Mouse (Mus musculus) cerebellum, adult (tissue): ENCODE data around the gene Fgf7.
A peak's percentile ranks its signal among the peaks of the same experiment; 100 is the strongest.

Experiments
- ATAC-seq: cut with Nextera tagmentation; 2 replicates; pipeline ENCODE4 v1.9.2; 2017; ENCODE audit warnings: mild to moderate bottlenecking, moderate library complexity, mixed read lengths; ENCODE audit not compliant: insufficient number of reproducible peaks, low FRiP score, low TSS enrichment

Gene Fgf7

DNA sequence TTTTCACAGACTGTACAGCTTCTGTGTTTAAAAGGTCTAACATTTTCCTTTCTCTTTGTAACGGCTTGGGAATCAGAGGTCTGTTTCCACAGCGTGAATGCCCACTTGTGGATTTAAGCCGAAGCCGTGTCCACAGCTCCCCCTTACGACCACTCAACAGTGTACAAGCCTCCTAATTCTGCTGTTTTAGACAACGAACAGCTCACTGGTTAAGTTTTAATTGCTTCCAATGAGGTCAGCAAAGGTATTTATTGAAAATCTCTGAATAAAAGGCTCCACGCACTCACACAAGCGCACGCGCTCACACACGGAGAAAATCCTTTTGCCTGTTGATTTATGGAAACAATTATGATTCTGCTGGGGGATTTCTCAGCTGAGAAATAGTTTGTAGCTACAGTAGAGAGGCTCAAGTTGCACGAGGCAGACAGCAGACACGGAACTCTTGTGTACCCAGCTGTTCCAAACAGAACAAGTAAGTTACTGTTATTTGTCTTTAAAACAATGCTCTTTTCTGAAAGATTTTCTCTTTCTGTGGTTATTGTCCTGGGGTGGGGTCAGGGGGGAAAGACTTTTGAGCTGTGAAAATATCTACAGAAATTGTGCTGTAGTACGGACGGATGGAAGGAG is at the start of gene Fgf7:
Fgf7 (plus strand) TSS at position 280 of the 627 bp plus-strand sequence.
- no peak for ATAC-seq

DNA sequence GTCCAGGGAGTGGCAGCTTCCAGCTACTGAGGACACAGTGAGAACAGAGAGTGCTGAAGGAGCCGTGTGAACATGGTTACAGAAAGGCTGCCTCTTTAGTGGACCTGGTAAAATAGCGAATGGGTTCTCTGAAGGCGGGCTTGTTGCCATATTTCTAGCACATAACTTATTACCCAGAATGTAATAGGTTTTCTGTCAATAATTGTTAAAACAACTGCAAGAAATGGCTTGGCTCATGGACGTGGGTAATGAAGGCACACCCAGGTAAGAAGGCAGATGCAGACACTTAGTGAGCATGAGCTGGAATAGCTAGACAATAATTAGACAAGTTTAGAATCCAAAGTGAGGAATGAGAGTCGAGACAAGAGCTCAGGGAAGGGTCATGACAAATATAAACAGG is 32.2 kb upstream of the Fgf7 start:
- ATAC-seq: no peak

DNA sequence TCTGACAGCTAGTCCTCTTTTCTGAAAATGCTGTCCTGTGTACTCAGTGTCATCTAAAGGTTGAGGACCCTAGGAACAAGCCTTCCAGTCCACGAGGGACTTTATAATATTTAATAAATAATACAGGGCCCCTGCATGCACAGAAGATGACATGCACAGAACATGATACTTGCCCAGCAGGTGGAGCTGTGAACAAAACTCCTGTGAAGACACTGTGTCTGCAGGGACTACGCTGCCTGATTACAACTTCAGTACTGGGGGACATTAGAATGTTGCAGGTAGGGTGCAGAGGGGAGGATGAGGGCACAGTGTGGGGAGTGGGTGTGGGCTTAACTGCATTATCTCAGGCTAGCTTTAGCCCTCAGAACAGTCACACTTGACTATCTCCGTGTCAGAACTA is 28.4 kb upstream of the Fgf7 start:
- peak; percentile 20; the same call in 1 of the 2 replicates for ATAC-seq

DNA sequence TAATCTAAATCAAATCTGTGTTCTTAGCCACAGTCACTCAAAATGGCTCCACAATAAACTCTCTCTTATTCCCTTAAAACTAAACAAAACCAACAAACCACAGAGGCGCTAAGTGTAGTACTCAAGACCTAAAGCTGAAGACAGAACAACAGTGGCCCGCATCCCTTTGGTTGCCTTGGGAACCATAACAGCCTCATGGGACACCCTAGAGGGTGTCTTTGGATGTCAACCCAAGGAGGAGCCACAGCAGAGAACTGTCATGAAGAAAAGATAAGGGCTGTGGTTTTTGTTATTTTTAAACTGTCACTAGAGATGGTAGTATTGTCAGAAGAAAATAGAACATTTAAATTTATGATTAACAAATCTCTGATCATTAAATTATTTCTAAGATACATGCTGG is 27.7 kb upstream of the Fgf7 start:
- no peak for ATAC-seq

DNA sequence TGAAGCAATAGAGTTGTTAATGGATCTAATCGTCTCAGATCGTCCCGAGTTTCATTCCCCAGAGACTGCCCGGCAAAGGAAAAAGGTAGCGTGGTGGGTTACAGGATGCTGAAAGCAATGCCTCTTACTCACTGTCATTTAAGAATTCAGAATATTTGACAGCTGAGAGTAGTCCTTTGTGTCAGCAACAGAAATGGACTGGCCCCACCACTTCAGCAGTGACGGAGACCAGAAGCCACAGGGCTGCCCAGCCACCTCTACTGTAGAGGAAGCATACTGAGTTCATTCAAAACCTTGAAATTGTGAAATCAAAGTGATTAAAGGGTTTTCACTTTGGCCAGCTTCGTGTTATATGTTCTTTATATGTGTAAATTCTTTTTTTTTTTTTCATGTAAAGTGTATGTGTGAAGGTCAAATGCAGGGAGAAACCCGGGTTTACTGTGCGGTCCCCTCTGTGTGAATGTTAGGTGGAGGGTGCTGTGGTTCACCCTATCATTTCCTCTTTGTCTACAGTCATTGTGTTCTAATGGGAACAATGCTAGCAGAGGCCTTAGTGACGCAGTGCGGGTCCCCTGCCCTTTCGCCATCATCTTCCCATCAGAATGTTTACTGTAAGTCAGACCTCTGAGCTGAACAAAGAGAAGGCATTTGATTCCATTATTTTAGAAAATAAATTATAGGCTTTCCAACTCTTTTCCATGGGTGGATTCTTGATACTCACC is 19.3 kb upstream of the Fgf7 start:
- ATAC-seq: no peak

DNA sequence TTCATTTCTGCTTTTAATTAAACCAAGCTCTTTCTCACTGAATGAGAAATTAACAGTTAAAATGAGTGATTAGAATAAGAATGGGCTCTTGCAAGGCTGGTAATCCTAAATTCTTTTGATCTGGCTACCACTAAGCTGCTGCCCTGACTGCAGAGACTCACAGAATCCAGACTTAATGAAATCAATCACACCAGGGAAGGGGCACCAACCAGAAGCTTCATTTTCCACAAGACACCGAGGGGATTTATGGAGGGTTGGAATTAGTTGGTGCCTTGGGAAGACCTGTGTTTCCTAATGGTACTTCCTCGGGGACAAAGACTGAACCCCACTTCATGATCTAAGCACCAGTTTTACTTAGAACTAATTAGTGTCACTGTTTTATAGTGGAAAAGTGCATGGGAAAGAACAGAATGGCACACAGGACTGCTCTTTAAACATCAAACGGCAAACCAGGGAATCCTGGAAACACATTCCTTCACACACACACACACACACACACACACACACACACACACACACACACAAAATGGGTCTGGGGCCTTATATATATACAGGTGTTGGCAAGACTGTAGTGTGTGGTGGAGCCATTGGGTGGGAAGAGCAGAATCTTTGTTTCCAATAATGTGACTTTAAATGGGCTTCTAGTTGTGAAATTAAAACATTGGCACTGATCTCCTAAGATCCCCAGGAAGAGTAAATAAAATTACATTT is 18.5 kb upstream of the Fgf7 start:
- ATAC-seq: no peak

DNA sequence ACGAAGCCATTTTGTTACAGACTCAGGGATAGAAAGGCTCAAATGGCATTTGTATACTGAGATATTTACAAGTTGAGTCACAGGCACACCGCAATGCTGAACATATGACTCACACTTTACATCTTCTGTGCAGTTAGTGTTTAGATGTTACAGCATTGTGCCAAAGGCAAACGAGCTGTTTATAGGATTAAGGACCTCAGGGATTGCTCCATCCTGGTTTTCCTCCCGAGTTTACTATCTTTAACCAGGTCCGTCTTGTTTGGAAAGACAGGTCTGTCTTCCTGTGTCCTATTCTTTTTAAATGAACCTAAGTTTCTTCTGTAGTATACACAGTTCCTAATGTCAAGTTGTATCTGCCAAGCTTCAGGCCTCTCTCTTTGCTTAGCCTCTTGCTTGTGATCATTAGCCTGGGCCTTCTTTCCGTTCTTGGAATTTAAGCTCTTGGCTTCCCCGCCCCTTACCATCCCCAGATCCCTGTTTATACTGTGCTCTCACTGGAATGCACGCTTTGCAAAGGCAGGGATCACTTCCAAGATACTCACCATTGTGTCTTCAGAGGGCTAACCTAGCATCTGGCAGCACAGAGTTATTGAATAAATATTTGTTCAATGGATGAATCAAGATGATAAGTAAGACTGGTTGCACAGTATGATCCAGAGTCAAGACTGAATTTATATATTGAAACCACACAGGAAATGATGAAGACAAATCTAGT is 3.1 kb upstream of the Fgf7 start:
- ATAC-seq: no peak

DNA sequence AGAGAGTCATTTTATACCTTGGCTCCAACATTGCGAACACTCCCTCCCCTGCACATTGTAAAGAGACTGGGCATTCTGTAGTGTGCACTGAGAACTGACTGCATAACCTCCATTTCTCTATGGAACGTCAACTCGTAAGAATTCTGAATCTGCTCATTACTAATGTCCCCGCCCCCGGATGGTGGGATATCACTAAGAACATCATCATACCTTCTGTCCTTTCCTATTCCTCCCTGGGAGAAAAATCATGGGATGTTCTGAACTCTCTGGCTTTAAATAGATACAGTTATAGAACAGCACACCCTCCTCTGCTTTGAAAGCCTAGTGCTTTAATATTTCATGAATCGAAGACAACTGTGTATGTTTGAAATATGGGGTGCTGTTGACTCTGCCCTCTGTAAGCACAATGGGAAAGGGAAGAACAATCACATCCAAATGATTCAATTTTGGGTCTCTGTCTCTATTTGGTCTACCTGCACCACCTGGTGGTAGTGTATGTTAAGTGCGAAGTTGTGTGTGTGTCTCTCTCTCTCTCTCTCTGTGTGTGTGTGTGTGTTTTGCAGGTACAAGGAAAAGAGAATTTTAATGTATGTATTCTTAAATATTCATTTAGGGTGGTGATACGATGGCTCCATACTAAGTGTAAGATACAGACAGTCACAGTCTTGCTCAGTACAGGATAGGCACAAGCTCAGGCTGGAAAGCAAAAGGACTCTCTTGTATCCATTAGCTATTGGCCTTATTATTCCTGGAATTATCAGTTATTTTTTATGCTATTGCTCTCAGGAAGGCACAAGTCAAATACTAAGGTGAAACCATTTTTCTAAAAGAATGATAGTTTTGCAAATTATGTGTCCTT is 1.1 kb upstream of the Fgf7 start:
- ATAC-seq: no peak

DNA sequence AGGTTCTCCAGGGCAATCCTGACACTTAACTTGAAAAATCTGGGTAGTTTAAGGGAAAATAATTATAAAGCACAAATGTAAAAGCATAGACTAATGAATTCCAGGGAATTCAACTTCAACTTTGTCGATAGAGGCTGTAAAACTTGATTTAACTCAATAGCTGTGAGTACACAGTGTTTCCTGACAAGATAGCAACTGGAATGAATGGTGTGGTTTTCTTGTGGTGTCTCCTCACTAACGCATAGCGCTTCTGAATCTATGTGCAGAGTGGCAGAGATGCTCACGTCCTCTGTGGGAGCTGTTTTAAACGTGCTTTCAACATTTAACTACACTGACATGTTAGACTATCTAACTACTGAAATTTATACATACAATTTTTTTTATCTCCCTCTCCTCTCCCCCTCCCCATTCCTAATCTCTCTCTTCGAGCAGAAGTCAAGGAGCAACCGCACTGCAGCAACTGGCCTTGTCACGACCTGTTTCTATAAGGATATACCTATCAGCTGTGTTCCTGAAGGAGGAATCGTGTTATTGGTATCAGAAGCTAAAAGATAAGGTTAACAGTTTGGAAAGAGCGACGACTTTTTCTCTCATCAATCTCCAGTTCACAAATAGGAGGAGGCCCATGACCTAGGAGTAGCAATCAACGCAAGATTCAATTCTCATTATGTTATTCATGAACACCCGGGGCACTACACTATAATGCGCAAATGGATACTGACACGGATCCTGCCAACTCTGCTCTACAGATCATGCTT is 734 bp downstream of the Fgf7 start:
- no peak for ATAC-seq

DNA sequence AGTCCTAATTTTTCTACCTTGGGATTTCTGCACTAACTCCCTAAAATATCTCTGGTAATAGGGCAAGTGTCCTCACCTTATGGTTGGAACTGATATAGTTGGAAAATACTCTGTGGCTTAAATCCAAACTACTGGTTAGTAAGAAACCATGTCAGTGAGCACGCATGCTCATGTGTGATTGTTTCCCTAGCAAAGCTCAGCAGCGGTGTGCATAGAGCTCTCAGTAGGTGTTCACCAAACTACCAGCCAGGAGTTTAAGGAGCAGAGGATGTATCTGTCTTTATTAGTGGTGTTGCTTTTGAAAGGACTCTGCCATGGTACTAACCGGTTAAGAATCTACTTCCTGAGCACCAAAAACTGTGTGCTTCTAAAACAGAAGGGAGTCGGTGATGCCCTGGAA is 1.7 kb downstream of the Fgf7 start:
- ATAC-seq: no peak

DNA sequence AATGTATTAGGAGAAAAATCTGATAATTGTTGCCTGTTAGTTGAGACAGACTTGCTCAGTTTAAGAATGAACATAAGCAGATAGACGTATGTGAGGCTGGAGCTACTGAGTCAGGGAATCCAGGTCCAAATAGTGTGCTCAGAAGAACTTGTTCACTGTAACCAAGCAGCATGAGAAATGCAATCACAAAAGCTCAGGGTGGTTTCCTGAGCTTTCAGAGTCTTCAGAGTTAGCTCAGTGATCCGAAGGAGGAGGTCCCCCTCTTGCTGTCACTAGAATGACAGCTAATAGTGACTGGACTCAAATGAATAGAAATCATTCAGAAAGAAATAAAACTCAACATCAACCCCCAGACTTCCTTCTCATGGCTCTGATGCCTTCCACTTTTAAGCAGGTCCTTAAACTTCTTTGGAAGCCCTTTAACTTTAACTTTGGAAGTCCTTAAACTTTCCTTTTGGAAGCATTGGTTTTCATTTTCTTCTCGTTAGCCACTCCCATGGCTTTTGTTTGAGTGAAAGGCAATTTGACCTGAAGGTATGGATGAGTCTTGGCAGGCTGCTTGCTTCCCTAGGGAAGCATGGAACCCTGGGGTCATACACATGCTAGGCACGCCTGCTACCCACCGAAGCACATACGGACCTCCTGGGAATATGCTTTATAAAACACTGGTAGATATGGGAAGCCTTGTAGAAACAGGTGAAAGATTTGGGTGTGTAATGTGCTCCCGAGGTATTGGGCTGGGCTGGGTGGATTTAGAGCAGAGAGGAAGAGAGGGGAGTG is 4.0 kb downstream of the Fgf7 start:
- no peak for ATAC-seq

DNA sequence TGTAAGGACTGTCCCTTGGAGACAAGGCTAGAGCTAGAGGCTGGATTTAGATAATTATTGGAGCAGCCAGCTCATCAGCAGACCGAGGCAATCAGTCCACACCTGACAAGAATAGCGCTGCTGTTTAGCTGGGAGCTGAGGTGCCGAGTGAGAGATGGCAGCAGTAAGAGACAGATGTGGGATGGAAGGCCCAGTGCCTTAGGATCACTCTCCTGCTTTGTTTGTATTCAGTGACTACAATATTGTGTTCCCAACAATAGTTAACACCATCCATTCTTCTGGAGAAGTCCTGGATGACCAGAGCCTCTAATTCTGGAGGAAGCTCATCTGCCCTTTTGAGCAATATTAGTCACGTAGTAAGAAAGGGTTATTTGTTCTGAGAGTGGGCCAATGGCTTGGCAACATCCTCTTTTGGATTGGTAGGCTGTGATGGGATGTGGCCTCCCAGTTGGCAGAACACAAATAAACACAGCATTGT is 5.0 kb downstream of the Fgf7 start:
- ATAC-seq: peak; percentile 15; the same call in 1 of the 2 replicates

DNA sequence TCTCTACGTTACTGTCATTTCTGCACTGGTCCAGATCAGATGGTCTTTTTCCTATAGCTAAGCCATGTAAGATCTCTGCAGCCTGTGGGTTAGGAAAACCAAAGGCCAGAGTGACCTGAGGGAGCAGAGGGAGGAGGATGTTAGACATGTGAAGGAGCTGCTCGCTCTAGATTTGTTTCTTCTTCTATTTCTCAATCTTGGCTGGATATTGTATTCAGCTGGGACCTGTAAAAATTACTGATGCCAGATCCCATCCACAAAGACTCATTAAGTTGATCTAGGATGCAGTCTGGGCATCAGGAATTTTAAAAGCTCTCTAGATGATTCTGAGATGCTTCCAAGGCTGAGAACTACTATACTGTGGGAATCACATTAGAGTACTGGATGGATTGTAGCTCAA is 6.2 kb downstream of the Fgf7 start:
- ATAC-seq: no peak

DNA sequence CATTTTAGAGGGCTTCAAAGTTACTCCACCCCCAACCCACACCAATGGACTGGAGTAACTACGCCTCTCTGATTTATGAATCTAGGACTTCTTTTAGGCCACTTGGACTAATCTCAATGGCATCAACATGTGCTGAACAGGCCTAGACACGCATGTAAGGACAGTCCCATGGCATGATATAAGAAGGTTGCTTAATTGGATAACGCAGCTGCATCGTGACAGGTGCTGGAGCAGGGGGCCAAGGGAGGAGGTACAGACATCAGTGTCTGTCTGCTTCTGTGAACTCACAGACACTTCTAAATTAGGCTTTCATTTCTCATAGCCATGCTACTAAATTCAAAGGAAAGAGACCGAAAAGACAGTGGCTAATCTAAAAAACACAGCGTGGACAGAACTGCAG is 6.8 kb downstream of the Fgf7 start:
- no peak for ATAC-seq

DNA sequence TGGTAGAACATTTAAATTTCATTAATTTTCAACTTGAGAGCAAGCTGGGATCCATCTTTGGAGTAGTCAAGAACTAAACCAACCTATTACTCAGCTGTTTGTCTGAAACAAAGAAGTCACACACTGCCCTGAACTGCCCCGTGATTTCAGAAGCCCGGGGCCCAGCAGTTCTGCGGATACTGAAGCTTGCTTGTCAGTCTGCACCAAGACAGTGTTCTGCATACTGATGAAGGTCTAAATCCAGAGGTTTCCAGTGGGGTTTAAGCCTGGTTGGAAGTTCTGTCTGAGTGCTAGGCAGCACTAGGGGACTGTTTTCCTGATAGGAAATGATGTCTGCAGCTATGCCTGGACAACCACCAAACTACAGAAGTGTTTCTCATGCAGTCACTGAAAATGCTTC is 8.2 kb downstream of the Fgf7 start:
- ATAC-seq: no peak

DNA sequence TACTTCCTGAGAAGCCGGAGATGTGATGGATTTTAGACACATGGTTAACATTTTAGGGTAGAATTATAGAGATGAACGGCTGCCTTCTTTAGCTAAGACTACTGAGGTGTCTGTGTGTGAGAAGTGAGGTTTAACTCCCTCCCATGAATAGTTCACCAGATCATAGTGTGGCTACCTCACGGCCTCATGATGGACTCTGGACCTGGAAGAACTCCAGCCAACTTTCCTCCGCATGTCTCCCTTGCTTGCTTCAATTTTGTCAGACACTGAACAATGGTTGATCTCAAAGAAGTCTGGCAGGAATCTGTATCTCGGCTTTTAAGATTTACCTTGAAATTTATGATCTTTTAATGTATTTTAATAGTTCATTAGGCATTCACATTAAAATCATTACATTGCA is 11.2 kb downstream of the Fgf7 start:
- ATAC-seq: no peak

DNA sequence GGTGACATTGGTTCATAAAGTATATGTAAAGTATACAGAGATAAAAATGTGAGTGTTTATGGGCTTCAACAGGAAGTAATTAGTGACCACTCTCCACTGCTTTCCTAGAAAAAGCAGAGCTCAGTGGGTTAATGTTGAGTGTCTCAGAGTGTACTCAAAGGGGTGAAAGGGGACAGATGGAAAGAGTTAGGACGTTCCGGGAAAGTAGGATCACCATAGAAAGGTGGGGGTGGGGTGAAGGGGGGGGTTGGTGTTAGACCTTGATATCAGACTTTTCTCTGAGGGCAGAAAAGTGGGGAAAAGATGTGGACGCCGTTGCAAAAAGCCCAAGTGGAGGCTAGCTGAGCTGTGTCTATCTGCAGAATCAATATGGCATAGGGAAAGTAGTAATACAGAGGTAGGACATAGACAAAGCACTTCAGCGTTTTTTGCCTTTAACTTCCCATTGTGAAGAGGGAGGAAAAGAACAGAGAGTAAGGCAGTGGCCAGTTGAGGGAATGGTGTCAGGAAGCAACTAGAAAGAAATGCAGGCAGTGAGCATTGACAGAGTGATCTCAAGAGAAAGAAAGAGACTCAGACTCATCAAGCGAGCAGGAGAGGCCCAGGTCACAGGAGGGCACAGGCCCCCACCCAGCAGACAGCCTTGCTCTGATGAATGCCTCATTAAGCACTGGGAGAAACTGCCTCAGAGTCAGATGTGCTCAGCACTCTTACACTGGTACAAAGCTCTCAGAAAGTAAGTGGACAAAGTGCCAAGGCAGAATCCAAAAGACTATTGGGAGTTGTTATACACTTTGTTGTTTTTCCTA is 18.5 kb downstream of the Fgf7 start:
- ATAC-seq: no peak

DNA sequence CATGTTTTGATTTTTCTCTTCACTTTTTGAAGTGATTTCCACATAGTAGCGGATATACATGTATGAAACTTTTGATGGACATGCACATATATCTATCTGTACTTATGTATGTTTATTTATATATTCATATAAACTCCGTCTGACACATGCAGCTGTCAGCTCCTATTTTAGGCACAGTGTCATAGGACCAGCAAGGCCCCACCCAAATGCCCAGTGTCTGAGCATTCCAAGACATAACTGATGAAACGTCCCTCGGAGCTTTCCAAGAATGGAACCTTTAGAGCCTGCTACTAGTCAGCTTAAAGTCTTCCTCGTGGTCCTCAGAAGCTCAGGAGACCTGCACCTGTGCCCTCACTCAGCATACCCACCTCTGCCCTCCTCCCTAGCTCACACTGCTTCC is 19.2 kb downstream of the Fgf7 start:
- ATAC-seq: no peak
